Mouse (Mus musculus) telencephalon, adult 2 months (tissue): ENCODE measurements around the gene Mark1.
A peak's percentile ranks its signal among the peaks of the same experiment; 100 is the strongest.

Source experiments
- DNase-seq: peaks from one replicate; pipeline ENCODE4 v3.0.0-alpha.2; 2011; ENCODE audit warnings: low read depth, low spot score

Mark1 gene

GRCm38 (mm10) chr1:184891998-184892397 lies 107.4 kb downstream of the Mark1 start:
- no peak for DNase-seq

- no peak for DNase-seq
These were observed 109.9 kb downstream of the Mark1 start for GRCm38 (mm10) chr1:184889454-184889853.

- DNase-seq = no peak
These were observed 113.2 kb downstream of the Mark1 start for GRCm38 (mm10) chr1:184886160-184886559.

- no peak for DNase-seq
These were observed 116.8 kb downstream of the Mark1 start, which contains the start of gene C130074G19Rik for GRCm38 (mm10) chr1:184882281-184883268. C130074G19Rik (minus strand) TSS chr1:184883218.

- DNase-seq = no peak
These were observed 117.5 kb downstream of the Mark1 start for GRCm38 (mm10) chr1:184881861-184882260.

- no peak for DNase-seq
These were observed 118.2 kb downstream of the Mark1 start for GRCm38 (mm10) chr1:184881211-184881610.

GRCm38 (mm10) chr1:184878860-184879259 lies 120.5 kb downstream of the Mark1 start:
- no peak for DNase-seq

GRCm38 (mm10) chr1:184877306-184877705 lies 122.1 kb downstream of the Mark1 start:
- peak; percentile 85 for DNase-seq

- no peak for DNase-seq
These were observed 125.5 kb downstream of the Mark1 start for GRCm38 (mm10) chr1:184873910-184874309.

GRCm38 (mm10) chr1:184872069-184872819 lies 127.1 kb downstream of the Mark1 start:
- DNase-seq = no peak

- DNase-seq = no peak
These were observed 127.9 kb downstream of the Mark1 start for GRCm38 (mm10) chr1:184871506-184871905.

- DNase-seq = no peak
These were observed 128.6 kb downstream of the Mark1 start for GRCm38 (mm10) chr1:184870646-184871385.

- DNase-seq = no peak
These were observed 129.3 kb downstream of the Mark1 start for GRCm38 (mm10) chr1:184869939-184870565.

- no peak for DNase-seq
These were observed 131.7 kb downstream of the Mark1 start for GRCm38 (mm10) chr1:184867640-184868120.

GRCm38 (mm10) chr1:184864381-184864801 lies 135.0 kb downstream of the Mark1 start:
- no peak for DNase-seq

- no peak for DNase-seq
These were observed 136.7 kb downstream of the Mark1 start for GRCm38 (mm10) chr1:184862636-184863035.

GRCm38 (mm10) chr1:184861551-184861950 lies 137.8 kb downstream of the Mark1 start:
- DNase-seq = no peak

- no peak for DNase-seq
These were observed 139.1 kb downstream of the Mark1 start for GRCm38 (mm10) chr1:184860276-184860675.

- DNase-seq = no peak
These were observed 141.1 kb downstream of the Mark1 start for GRCm38 (mm10) chr1:184858253-184858652.

- DNase-seq = no peak
These were observed 142.2 kb downstream of the Mark1 start for GRCm38 (mm10) chr1:184857216-184857615.

GRCm38 (mm10) chr1:184853922-184854321 lies 145.4 kb downstream of the Mark1 start:
- no peak for DNase-seq
